Mouse (Mus musculus) ES-Bruce4 (cell line): ENCODE measurements at regions not wholly inside any gene's neighbourhood (a gene's known extent, or its start where the extent isn't known, plus 50 kb on each side); places are given as distances from the start of the nearest gene placed in this dataset.

Experiments used
- H3K27ac ChIP-seq: 2 replicates; pipeline ENCODE4 v1.5.1; 2012; ENCODE audit warnings: low read length, inconsistent platforms; ENCODE audit not compliant: insufficient read depth
- H3K27me3 ChIP-seq: 2 replicates; pipeline ENCODE4 v1.6.1; 2012; ENCODE audit warnings: mild to moderate bottlenecking, low read length, inconsistent platforms; ENCODE audit not compliant: control insufficient read depth, poor library complexity, insufficient read depth, severe bottlenecking
- H3K36me3 ChIP-seq: 2 replicates; pipeline ENCODE4 v1.6.1; 2012; ENCODE audit warnings: inconsistent platforms, mild to moderate bottlenecking, low read length, moderate library complexity; ENCODE audit not compliant: control insufficient read depth, poor library complexity, insufficient read depth, severe bottlenecking
- H3K4me1 ChIP-seq: one replicate; pipeline ENCODE4 v1.8.1; 2011; ENCODE audit warnings: low read length; ENCODE audit not compliant: control insufficient read depth, insufficient read depth
- H3K4me3 ChIP-seq: 2 replicates; pipeline ENCODE4 v1.5.1; 2011; ENCODE audit warnings: low read depth, mild to moderate bottlenecking, low read length
- H3K9ac ChIP-seq: 2 replicates; pipeline ENCODE4 v1.6.1; 2012; ENCODE audit warnings: low read depth, mild to moderate bottlenecking, inconsistent platforms; ENCODE audit not compliant: poor library complexity, severe bottlenecking
- H3K9me3 ChIP-seq: replicated peaks from 2 replicates; pipeline ENCODE4 v1.6.1; 2012; ENCODE audit warnings: mild to moderate bottlenecking, low read length, inconsistent platforms; ENCODE audit not compliant: control insufficient read depth, poor library complexity, insufficient read depth, severe bottlenecking
- CTCF ChIP-seq: IDR thresholded peaks from one replicate; pipeline ENCODE4 v1.8.1; 2011; ENCODE audit warnings: low read depth, low read length
- EP300 ChIP-seq: IDR thresholded peaks from 2 replicates; pipeline ENCODE4 v1.6.1; 2011; ENCODE audit warnings: low read depth, low read length; ENCODE audit not compliant: insufficient read depth
- POLR2A ChIP-seq: IDR thresholded peaks from one replicate; pipeline ENCODE4 v1.8.1; 2011; ENCODE audit warnings: low read length; ENCODE audit not compliant: insufficient read depth

DNA sequence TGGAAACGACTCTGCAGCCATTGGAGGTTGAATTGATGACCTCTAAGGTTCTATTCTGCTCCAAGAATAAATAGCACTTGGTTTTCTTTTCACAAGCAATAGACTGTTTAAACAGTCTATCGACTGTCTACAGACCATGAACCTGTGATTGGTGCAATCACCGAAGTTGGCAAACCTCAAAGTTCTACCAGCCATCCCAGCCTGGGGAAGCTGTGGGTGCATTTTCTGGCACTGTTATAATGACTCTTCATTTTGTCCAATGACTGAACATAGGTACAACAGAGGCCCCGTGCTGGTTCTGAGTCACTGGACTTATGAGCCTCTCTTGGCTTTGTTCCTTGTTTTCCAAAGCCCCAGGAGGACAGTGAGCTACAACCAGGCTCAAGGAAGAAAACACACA, 178.6 kb downstream of the Kdr start:
- Histone ChIP-seq H3K27ac (no peak overlapping the region), H3K9me3 (no peaks in the 10 kb centered on the region), H3K27me3 (no peaks in the 10 kb centered on the region), H3K4me3 (no peak overlapping the region), H3K36me3 (no peaks in the 10 kb centered on the region), H3K4me1 (no peaks in the 10 kb centered on the region), H3K9ac (no peak overlapping the region)
- TF ChIP-seq EP300 (no peak), CTCF (no peak), POLR2A (no peak)

DNA sequence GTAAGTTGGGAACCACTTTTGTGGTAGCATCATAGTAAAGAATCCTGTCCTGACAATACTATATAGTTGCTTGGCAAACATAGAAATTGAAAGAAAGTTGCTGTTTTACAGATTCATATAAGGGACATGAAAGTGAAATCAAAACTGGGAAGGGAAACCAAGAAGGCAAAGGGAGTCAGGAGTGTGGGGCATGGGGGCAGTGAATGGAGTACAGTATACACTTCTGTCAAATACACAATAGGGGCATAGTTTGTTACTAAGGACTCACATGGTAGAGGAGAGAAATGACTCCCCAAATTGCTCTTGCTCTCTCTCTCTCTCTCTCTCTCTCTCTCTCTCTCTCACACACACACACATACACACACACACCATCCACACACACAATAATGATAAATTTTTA, 185.1 kb downstream of the Kdr start:
- H3K27ac ChIP-seq, result no peak overlapping the region
- no peaks in the 10 kb centered on the region for H3K36me3 ChIP-seq
- no peak overlapping the region for H3K9ac ChIP-seq
- no peaks in the 10 kb centered on the region for H3K4me1 ChIP-seq
- no peak overlapping the region for H3K4me3 ChIP-seq
- H3K9me3 ChIP-seq, result no peaks in the 10 kb centered on the region
- H3K27me3 ChIP-seq, result no peaks in the 10 kb centered on the region
- TF ChIP-seq POLR2A (no peak), EP300 (no peak), CTCF (no peak)

DNA sequence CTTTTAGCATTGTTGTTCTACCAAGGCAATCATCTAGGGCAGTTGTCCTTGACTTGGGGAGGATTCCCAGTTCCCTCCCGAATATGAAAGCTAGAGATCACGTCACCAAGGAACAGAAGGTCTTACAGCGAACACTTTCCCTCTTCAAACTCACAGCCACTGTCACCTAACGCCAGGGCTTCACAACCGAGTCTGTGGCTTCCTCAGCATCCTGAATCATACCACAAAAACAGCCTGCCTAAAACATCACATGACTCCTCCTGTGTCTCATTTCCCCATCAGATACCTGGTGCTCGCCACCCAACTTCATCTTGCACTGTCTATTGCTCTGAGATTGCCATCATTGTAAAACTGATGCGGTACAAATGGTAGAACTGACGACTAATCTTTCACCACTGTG, 186.5 kb downstream of the Kdr start:
- Histone ChIP-seq H3K9me3 (no peaks in the 10 kb centered on the region), H3K27ac (no peak overlapping the region), H3K4me1 (no peaks in the 10 kb centered on the region), H3K4me3 (no peak overlapping the region), H3K9ac (no peak overlapping the region), H3K27me3 (no peaks in the 10 kb centered on the region), H3K36me3 (no peaks in the 10 kb centered on the region)
- TF ChIP-seq CTCF, result no peak
- no peak for TF ChIP-seq EP300
- no peak for TF ChIP-seq POLR2A

DNA sequence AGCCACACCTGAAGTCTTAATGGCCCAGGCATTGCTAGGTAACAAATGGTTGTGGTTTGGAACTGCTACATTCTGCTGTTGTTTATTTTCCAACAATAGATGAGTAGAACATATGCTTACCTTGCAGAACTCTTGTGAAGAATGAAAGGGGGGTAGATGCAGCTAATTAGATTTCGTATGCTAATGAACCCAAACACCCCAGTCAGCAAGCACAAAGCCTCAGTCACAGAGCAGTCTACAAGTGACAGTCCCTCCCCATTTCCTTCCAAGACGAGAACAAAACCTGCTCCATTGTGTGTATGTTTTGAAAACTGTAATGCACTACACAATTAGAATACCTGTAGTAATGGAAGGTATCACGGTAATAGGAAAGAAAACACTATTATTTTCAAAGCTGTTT, 190.2 kb downstream of the Kdr start:
- Histone ChIP-seq H3K27ac (no peak overlapping the region), H3K4me1 (no peaks in the 10 kb centered on the region), H3K9ac (no peak overlapping the region), H3K27me3 (no peaks in the 10 kb centered on the region), H3K36me3 (no peaks in the 10 kb centered on the region), H3K4me3 (no peak overlapping the region), H3K9me3 (no peaks in the 10 kb centered on the region)
- TF ChIP-seq POLR2A (no peak), EP300 (no peak), CTCF (no peak)

DNA sequence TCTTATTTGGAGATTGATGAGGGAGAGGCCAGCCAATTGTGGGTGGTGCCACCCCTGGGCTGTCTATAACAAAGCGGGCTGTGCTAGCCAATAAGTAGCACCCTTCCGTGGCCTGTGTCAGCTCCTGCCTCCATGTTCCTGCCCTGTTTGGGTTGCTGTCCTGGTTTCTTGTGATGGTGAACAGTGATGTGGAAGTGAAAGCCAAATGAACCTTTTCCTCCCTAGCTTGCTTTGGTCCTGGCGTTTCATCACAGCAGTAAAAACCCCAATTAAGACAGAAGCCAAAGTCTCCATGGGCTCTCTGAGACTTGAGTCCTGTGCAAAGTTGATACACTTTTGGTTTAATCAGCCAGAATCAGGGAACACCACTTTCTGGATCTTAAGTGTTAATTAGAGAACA, 192.1 kb downstream of the Kdr start:
- H3K4me1 ChIP-seq, result no peaks in the 10 kb centered on the region
- no peak overlapping the region for H3K27ac ChIP-seq
- no peaks in the 10 kb centered on the region for H3K27me3 ChIP-seq
- no peak for TF ChIP-seq CTCF
- TF ChIP-seq EP300, result no peak
- no peak for TF ChIP-seq POLR2A
- H3K4me3 ChIP-seq, result no peak overlapping the region
- H3K36me3 ChIP-seq, result no peaks in the 10 kb centered on the region
- no peaks in the 10 kb centered on the region for H3K9me3 ChIP-seq
- H3K9ac ChIP-seq, result no peak overlapping the region

DNA sequence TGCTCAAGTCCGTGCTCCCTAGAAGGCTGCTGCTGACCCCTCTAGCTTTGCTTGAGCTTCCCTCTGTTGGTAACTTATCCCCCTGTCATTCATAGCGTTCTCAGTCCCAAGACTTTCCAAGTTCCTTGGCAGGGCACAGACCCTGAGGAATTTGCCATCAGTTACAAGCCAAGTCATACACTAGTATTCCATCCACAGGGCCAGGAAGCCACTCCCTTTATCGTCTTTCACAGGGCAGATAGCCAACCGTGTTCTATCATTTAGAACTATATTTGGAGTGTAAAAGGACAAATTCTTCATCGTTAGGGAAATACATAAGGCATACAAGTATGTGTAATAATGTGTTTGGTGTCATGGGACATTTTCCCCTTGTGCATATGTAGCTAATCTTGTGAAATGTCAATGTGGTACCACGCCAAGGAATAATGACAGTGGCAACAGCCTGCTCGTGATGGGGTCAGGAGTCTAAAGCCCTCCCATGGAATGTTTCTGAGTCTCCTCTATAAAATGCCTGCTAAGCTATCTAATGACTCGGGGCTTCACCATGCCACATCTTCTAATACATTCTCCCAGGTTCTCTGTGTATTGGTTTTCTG, 193.2 kb downstream of the Kdr start:
- Histone ChIP-seq H3K9ac (no peak overlapping the region), H3K4me3 (no peak overlapping the region), H3K36me3 (no peaks in the 10 kb centered on the region), H3K27me3 (no peaks in the 10 kb centered on the region), H3K4me1 (no peaks in the 10 kb centered on the region), H3K9me3 (no peaks in the 10 kb centered on the region), H3K27ac (no peak overlapping the region)
- TF ChIP-seq CTCF, result no peak
- TF ChIP-seq EP300, result no peak
- TF ChIP-seq POLR2A, result no peak
